Mouse (Mus musculus) heart, postnatal 0 days (tissue): ENCODE data around the gene Olfr1158. TPM values are rescaled to one million over a fixed set of nuclear protein-coding genes. Genes with fewer than 3 reads are reported as not detected.
"Not testable (repeated sequence)": the region's sequence is repeated elsewhere in the genome, so short reads cannot be mapped to it uniquely, and the experiment has no call there.

ENCODE experiments used
- ATAC-seq: fragments of 200-750 bp; cut with Nextera tagmentation; 2 replicates; pipeline ENCODE4 v1.8.0; 2017; ENCODE audit warnings: low read depth, moderate number of reproducible peaks, moderate library complexity; ENCODE audit not compliant: insufficient read depth
- DNase-seq: peaks from one replicate; pipeline ENCODE4 v3.0.0-alpha.2; 2016; ENCODE audit warnings: low spot score
- H3K27ac ChIP-seq: fragments of 300-500 bp; sonication (generic); 2 replicates; pipeline ENCODE4 v1.5.1; 2014; ENCODE audit warnings: low read depth, mild to moderate bottlenecking
- H3K27me3 ChIP-seq: fragments of 300-500 bp; sonication (generic); 2 replicates; pipeline ENCODE4 v1.6.1; 2014; ENCODE audit warnings: low read length, mixed read lengths; ENCODE audit not compliant: control insufficient read depth, insufficient read depth
- H3K36me3 ChIP-seq: fragments of 300-500 bp; sonication (generic); replicated peaks from 2 replicates; pipeline ENCODE4 v1.6.1; 2014; ENCODE audit warnings: low read length, mixed read lengths; ENCODE audit not compliant: control insufficient read depth, insufficient read depth
- H3K4me1 ChIP-seq: fragments of 300-500 bp; sonication (generic); 2 replicates; pipeline ENCODE4 v1.6.1; 2014; ENCODE audit warnings: antibody characterized with exemption; ENCODE audit not compliant: control insufficient read depth, insufficient read depth
- H3K4me2 ChIP-seq: fragments of 300-500 bp; sonication (generic); 2 replicates; pipeline ENCODE4 v1.6.1; 2014; ENCODE audit warnings: low read depth, mild to moderate bottlenecking, low read length, moderate library complexity
- H3K4me3 ChIP-seq: fragments of 300-500 bp; sonication (generic); 2 replicates; pipeline ENCODE4 v1.5.1; 2014; ENCODE audit warnings: low read depth, low read length
- H3K9ac ChIP-seq: fragments of 300-500 bp; sonication (generic); replicated peaks from 2 replicates; pipeline ENCODE4 v1.6.1; 2014; ENCODE audit warnings: low read depth, low read length, mixed read lengths
- H3K9me3 ChIP-seq: fragments of 300-500 bp; sonication (generic); replicated peaks from 2 replicates; pipeline ENCODE4 v1.6.1; 2016; ENCODE audit warnings: low read length; ENCODE audit not compliant: control insufficient read depth
- CTCF ChIP-seq: IDR thresholded peaks from 2 replicates; pipeline ENCODE4 v1.5.1; 2016; ENCODE audit warnings: antibody characterized with exemption, control low read depth, low read depth
- EP300 ChIP-seq: IDR thresholded peaks from 2 replicates; pipeline ENCODE4 v1.6.1; 2016; ENCODE audit warnings: antibody characterized with exemption, low read depth
- WGBS: fragments of 180-500 bp; shearing (Covaris S2); extraction: QIAGEN DNeasy Blood & Tissue Kit; methylation state at CpG from one replicate; pipeline ENCODE4 v1.1.7; 2014; 5-methylcytosine and 5-hydroxymethylcytosine counted together
- polyA plus RNA-seq: library from polyadenylated mRNA; unstranded; fragments of >200 nt; fragmentation: Nextera tagmentation; extraction: Ambion mirVana; gene quantifications from 2 replicates; pipeline ENCODE4 v1.2.1, GENCODE M21; 2015
- total RNA-seq: library from RNA; depleted of rRNA; stranded (reverse); fragments of >200 nt; gene quantifications from 2 replicates; pipeline ENCODE4 v1.2.3, GENCODE M21; 2014; ENCODE audit warnings: low replicate concordance; rRNA removed

The Olfr1158 gene
- total and polyA plus RNA-seq, 2 experiments from 2014 or later = not detected

GRCm38 (mm10) chr2:88007515-88008318 is 17.8 kb downstream of the Olfr1158 start, which contains the start of gene Olfr1160:
Gene Olfr1160 (minus strand): TSS chr2:88008268.
- no peaks in the 10 kb centered on the region for H3K36me3 ChIP-seq
- no peak within 1 kb of the TSS for H3K9ac ChIP-seq
- H3K9me3 ChIP-seq = no peaks in the 10 kb centered on the region
- no peaks in the 10 kb centered on the region for H3K27me3 ChIP-seq
- H3K4me3 ChIP-seq = no peak within 1 kb of the TSS
- no peak for TF ChIP-seq CTCF
- TF ChIP-seq EP300 = no peak
- H3K27ac ChIP-seq = no peak within 1 kb of the TSS
- DNase-seq (no peak), ATAC-seq (no peak)
- H3K4me2 ChIP-seq = no peak within 1 kb of the TSS
- H3K4me1 ChIP-seq = no peaks in the 10 kb centered on the region

GRCm38 (mm10) chr2:88022474-88022873 is 32.6 kb downstream of the Olfr1158 start, which contains the start of gene Olfr1161:
Gene Olfr1161 (plus strand): TSS chr2:88022774.
- not testable (repeated sequence) for H3K27me3 ChIP-seq, H3K9ac ChIP-seq, H3K4me3 ChIP-seq, DNase-seq, H3K4me1 ChIP-seq, ATAC-seq, H3K4me2 ChIP-seq, H3K9me3 ChIP-seq, H3K36me3 ChIP-seq, H3K27ac ChIP-seq
- WGBS = 67% methylated on average over 1 of the region's 1 CpGs

DNA sequence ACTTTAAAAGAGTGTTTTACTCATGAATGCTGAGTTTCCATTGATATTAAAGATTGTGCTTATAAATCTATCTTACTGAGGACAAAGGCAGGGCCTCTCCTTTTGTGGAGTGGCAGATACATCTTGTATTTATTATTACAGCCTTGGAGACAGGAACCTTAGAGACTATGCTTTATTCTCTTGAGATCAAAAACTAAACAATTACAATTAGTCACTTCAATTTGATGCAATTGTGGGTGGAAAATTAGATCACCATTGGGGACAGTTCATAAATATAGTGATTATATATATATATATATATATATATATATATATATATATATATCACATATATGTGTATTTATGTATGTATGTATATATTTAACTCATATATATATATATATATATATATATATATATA is 47.7 kb downstream of the Olfr1158 start, which contains the start of gene Olfr73:
TSS of gene Olfr73 (minus strand) at position 101 of the 400 bp plus-strand sequence.
- no peak within 1 kb of the TSS for H3K4me3 ChIP-seq
- no peak within 1 kb of the TSS for H3K9ac ChIP-seq
- H3K4me1 ChIP-seq = no peaks in the 10 kb centered on the region
- H3K4me2 ChIP-seq = no peak within 1 kb of the TSS
- DNase-seq (no peak), ATAC-seq (no peak)
- H3K9me3 ChIP-seq = no peaks in the 10 kb centered on the region
- H3K27me3 ChIP-seq = no peaks in the 10 kb centered on the region
- no peak within 1 kb of the TSS for H3K27ac ChIP-seq
- H3K36me3 ChIP-seq = no peaks in the 10 kb centered on the region
- TF ChIP-seq CTCF = no peak

Other genes starting within 250 kb of the Olfr1158 start
- gene Olfr1140, start 246.4 kb upstream of the Olfr1158 start, total RNA-seq = not detected in 2 replicates
- gene Olfr1140, start 246.4 kb upstream of the Olfr1158 start, polyA plus RNA-seq = not detected in 2 replicates
- not detected in 2 replicates for gene Olfr1141, start 236.1 kb upstream of the Olfr1158 start, total RNA-seq
- not detected in 2 replicates for gene Olfr1141, start 236.1 kb upstream of the Olfr1158 start, polyA plus RNA-seq
- gene Olfr152, start 210.6 kb upstream of the Olfr1158 start, total RNA-seq = not detected in 2 replicates
- not detected in 2 replicates for gene Olfr152, start 210.6 kb upstream of the Olfr1158 start, polyA plus RNA-seq
- gene Olfr1143, start 189.5 kb upstream of the Olfr1158 start, total RNA-seq = not detected in 2 replicates
- not detected in 2 replicates for gene Olfr1143, start 189.5 kb upstream of the Olfr1158 start, polyA plus RNA-seq
- not detected in 2 replicates for gene Olfr1145, start 180.3 kb upstream of the Olfr1158 start, total RNA-seq
- gene Olfr1145, start 180.3 kb upstream of the Olfr1158 start, polyA plus RNA-seq = not detected in 2 replicates
- not detected in 2 replicates for gene Olfr1148, start 159.6 kb upstream of the Olfr1158 start, total RNA-seq
- not detected in 2 replicates for gene Olfr1148, start 159.6 kb upstream of the Olfr1158 start, polyA plus RNA-seq
- gene Olfr1150-ps1, start 146.1 kb upstream of the Olfr1158 start, total RNA-seq = not detected in 2 replicates
- not detected in 2 replicates for gene Olfr1150-ps1, start 146.1 kb upstream of the Olfr1158 start, polyA plus RNA-seq
- gene Olfr1151, start 134.3 kb upstream of the Olfr1158 start, total RNA-seq = not detected in 2 replicates
- gene Olfr1151, start 134.3 kb upstream of the Olfr1158 start, polyA plus RNA-seq = not detected in 2 replicates
- gene Olfr1152, start 123.6 kb upstream of the Olfr1158 start, total RNA-seq = not detected in 2 replicates
- not detected in 2 replicates for gene Olfr1152, start 123.6 kb upstream of the Olfr1158 start, polyA plus RNA-seq
- not detected in 2 replicates for gene Olfr1153, start 95.2 kb upstream of the Olfr1158 start, total RNA-seq
- not detected in 2 replicates for gene Olfr1153, start 95.2 kb upstream of the Olfr1158 start, polyA plus RNA-seq
- gene Olfr1154, start 84.9 kb upstream of the Olfr1158 start, total RNA-seq = not detected in 2 replicates
- not detected in 2 replicates for gene Olfr1154, start 84.9 kb upstream of the Olfr1158 start, polyA plus RNA-seq
- not detected in 2 replicates for gene Olfr1155, start 45.0 kb upstream of the Olfr1158 start, total RNA-seq
- not detected in 2 replicates for gene Olfr1155, start 45.0 kb upstream of the Olfr1158 start, polyA plus RNA-seq
- not detected in 2 replicates for gene Olfr1156, start 37.0 kb upstream of the Olfr1158 start, total RNA-seq
- not detected in 2 replicates for gene Olfr1156, start 37.0 kb upstream of the Olfr1158 start, polyA plus RNA-seq
- gene Olfr1157, start 21.8 kb upstream of the Olfr1158 start, total RNA-seq = not detected in 2 replicates
- not detected in 2 replicates for gene Olfr1157, start 21.8 kb upstream of the Olfr1158 start, polyA plus RNA-seq
- not detected in 2 replicates for gene Olfr74, start 15.4 kb upstream of the Olfr1158 start, total RNA-seq
- not detected in 2 replicates for gene Olfr74, start 15.4 kb upstream of the Olfr1158 start, polyA plus RNA-seq
- not detected in 2 replicates for gene Olfr1160, start 18.2 kb downstream of the Olfr1158 start, total RNA-seq
- not detected in 2 replicates for gene Olfr1160, start 18.2 kb downstream of the Olfr1158 start, polyA plus RNA-seq
- not detected in 2 replicates for gene Olfr1161, start 32.7 kb downstream of the Olfr1158 start, total RNA-seq
- not detected in 2 replicates for gene Olfr1161, start 32.7 kb downstream of the Olfr1158 start, polyA plus RNA-seq
- not detected in 2 replicates for gene Olfr73, start 47.6 kb downstream of the Olfr1158 start, total RNA-seq
- gene Olfr73, start 47.6 kb downstream of the Olfr1158 start, polyA plus RNA-seq = not detected in 2 replicates
- not detected in 2 replicates for gene Olfr1162, start 61.0 kb downstream of the Olfr1158 start, total RNA-seq
- gene Olfr1162, start 61.0 kb downstream of the Olfr1158 start, polyA plus RNA-seq = not detected in 2 replicates
- not detected in 2 replicates for gene Olfr1163, start 81.7 kb downstream of the Olfr1158 start, total RNA-seq
- not detected in 2 replicates for gene Olfr1163, start 81.7 kb downstream of the Olfr1158 start, polyA plus RNA-seq
- not detected in 2 replicates for gene Olfr1164, start 103.9 kb downstream of the Olfr1158 start, total RNA-seq
- not detected in 2 replicates for gene Olfr1164, start 103.9 kb downstream of the Olfr1158 start, polyA plus RNA-seq
- gene Olfr1166, start 138.2 kb downstream of the Olfr1158 start, total RNA-seq = not detected in 2 replicates
- gene Olfr1166, start 138.2 kb downstream of the Olfr1158 start, polyA plus RNA-seq = not detected in 2 replicates
- gene Olfr1167, start 165.1 kb downstream of the Olfr1158 start, total RNA-seq = not detected in 2 replicates
- not detected in 2 replicates for gene Olfr1167, start 165.1 kb downstream of the Olfr1158 start, polyA plus RNA-seq
- not detected in 2 replicates for gene Olfr1168, start 191.8 kb downstream of the Olfr1158 start, total RNA-seq
- gene Olfr1168, start 191.8 kb downstream of the Olfr1158 start, polyA plus RNA-seq = not detected in 2 replicates
- gene Olfr1170, start 238.2 kb downstream of the Olfr1158 start, total RNA-seq = not detected in 2 replicates
- gene Olfr1170, start 238.2 kb downstream of the Olfr1158 start, polyA plus RNA-seq = not detected in 2 replicates